Mouse (Mus musculus) hindbrain, embryonic 15.5 days (tissue): ENCODE measurements at regions not wholly inside any gene's neighbourhood (a gene's known extent, or its start where the extent isn't known, plus 50 kb on each side); places are given as distances from the start of the nearest gene placed in this dataset.

Source experiments
- ATAC-seq: fragments of 200-750 bp; cut with Nextera tagmentation; 2 replicates; pipeline ENCODE4 v1.8.0; 2017; ENCODE audit warnings: low read depth, moderate number of reproducible peaks, moderate TSS enrichment; ENCODE audit not compliant: low FRiP score
- H3K27ac ChIP-seq: fragments of 300-500 bp; sonication (generic); replicated peaks from 2 replicates; pipeline ENCODE4 v1.5.1; 2015; ENCODE audit warnings: mild to moderate bottlenecking, inconsistent platforms
- H3K27me3 ChIP-seq: fragments of 300-500 bp; sonication (generic); 2 replicates; pipeline ENCODE4 v1.6.1; 2015; ENCODE audit warnings: control low read depth, inconsistent platforms
- H3K36me3 ChIP-seq: fragments of 300-500 bp; sonication (generic); 2 replicates; pipeline ENCODE4 v1.6.1; 2015; ENCODE audit warnings: control low read depth, inconsistent platforms
- H3K4me1 ChIP-seq: fragments of 300-500 bp; sonication (generic); replicated peaks from 2 replicates; pipeline ENCODE4 v1.6.1; 2015; ENCODE audit warnings: control low read depth, inconsistent platforms
- H3K4me2 ChIP-seq: fragments of 300-500 bp; sonication (generic); 2 replicates; pipeline ENCODE4 v1.6.1; 2015; ENCODE audit warnings: moderate library complexity, mild to moderate bottlenecking, inconsistent platforms
- H3K4me3 ChIP-seq: fragments of 300-500 bp; sonication (generic); 2 replicates; pipeline ENCODE4 v1.5.1; 2015; ENCODE audit warnings: mild to moderate bottlenecking, inconsistent platforms
- H3K9ac ChIP-seq: fragments of 300-500 bp; sonication (generic); 2 replicates; pipeline ENCODE4 v1.6.1; 2015; ENCODE audit warnings: inconsistent platforms
- H3K9me3 ChIP-seq: fragments of 300-500 bp; sonication (generic); 2 replicates; pipeline ENCODE4 v1.6.1; 2016; ENCODE audit warnings: control low read depth, inconsistent platforms
- WGBS: fragments of 180-500 bp; shearing (Covaris S2); methylation state at CpG from one replicate; pipeline ENCODE4 v1.1.7; 2015; 5-methylcytosine and 5-hydroxymethylcytosine counted together

- ATAC-seq, result no peak
- Histone ChIP-seq H3K4me2 (no peak overlapping the region), H3K4me3 (no peak overlapping the region), H3K27me3 (no peaks in the 10 kb centered on the region), H3K9ac (no peak overlapping the region), H3K36me3 (no peaks in the 10 kb centered on the region), H3K9me3 (peaks cover 5% of the 10 kb centered on the region; the same call in 1 of the 2 replicates), H3K4me1 (no peaks in the 10 kb centered on the region), H3K27ac (no peak overlapping the region)
- 82% methylated on average over 3 of the region's 3 CpGs for WGBS
These were observed 449.0 kb upstream of the Sptlc3 start for GRCm38 (mm10) chr2:139044684-139045083.

GRCm38 (mm10) chr2:139055249-139055648 lies 438.5 kb upstream of the Sptlc3 start:
- Histone ChIP-seq H3K27ac (no peak overlapping the region), H3K27me3 (no peaks in the 10 kb centered on the region), H3K9me3 (no peaks in the 10 kb centered on the region), H3K9ac (no peak overlapping the region), H3K4me2 (no peak overlapping the region), H3K36me3 (no peaks in the 10 kb centered on the region), H3K4me3 (no peak overlapping the region), H3K4me1 (no peaks in the 10 kb centered on the region)
- ATAC-seq, result no peak
- WGBS, result 68% methylated on average over 2 of the region's 2 CpGs

- 83% methylated on average over 6 of the region's 6 CpGs for WGBS
- Histone ChIP-seq H3K9me3 (no peaks in the 10 kb centered on the region), H3K36me3 (no peaks in the 10 kb centered on the region), H3K4me1 (no peaks in the 10 kb centered on the region), H3K27ac (no peak overlapping the region), H3K4me2 (no peak overlapping the region), H3K4me3 (no peak overlapping the region), H3K9ac (no peak overlapping the region), H3K27me3 (no peaks in the 10 kb centered on the region)
- ATAC-seq, result no peak
These were observed 424.3 kb upstream of the Sptlc3 start for GRCm38 (mm10) chr2:139069276-139069961.

GRCm38 (mm10) chr2:139071690-139072089 lies 422.0 kb upstream of the Sptlc3 start:
- WGBS, result 84% methylated on average over 1 of the region's 1 CpGs
- no peak overlapping the region for H3K9ac ChIP-seq
- H3K4me2 ChIP-seq, result no peak overlapping the region
- H3K4me1 ChIP-seq, result no peaks in the 10 kb centered on the region
- ATAC-seq, result no peak
- no peak overlapping the region for H3K27ac ChIP-seq
- H3K27me3 ChIP-seq, result no peaks in the 10 kb centered on the region
- no peaks in the 10 kb centered on the region for H3K36me3 ChIP-seq
- no peaks in the 10 kb centered on the region for H3K9me3 ChIP-seq
- no peak overlapping the region for H3K4me3 ChIP-seq

GRCm38 (mm10) chr2:139093487-139094066 lies 400.1 kb upstream of the Sptlc3 start:
- Histone ChIP-seq H3K4me1 (no peaks in the 10 kb centered on the region), H3K4me2 (no peak overlapping the region), H3K36me3 (no peaks in the 10 kb centered on the region), H3K27ac (no peak overlapping the region), H3K9me3 (no peaks in the 10 kb centered on the region), H3K9ac (no peak overlapping the region), H3K27me3 (no peaks in the 10 kb centered on the region), H3K4me3 (no peak overlapping the region)
- 80% methylated on average over 6 of the region's 6 CpGs for WGBS
- ATAC-seq, result no peak

- Histone ChIP-seq H3K27me3 (no peaks in the 10 kb centered on the region), H3K27ac (no peak overlapping the region), H3K9me3 (no peaks in the 10 kb centered on the region), H3K36me3 (no peaks in the 10 kb centered on the region), H3K4me3 (no peak overlapping the region), H3K9ac (no peak overlapping the region), H3K4me2 (no peak overlapping the region), H3K4me1 (no peaks in the 10 kb centered on the region)
- ATAC-seq, result no peak
- 88% methylated on average over 1 of the region's 1 CpGs for WGBS
These were observed 382.0 kb upstream of the Sptlc3 start for GRCm38 (mm10) chr2:139111669-139112068.

- ATAC-seq, result no peak
- H3K36me3 ChIP-seq, result no peaks in the 10 kb centered on the region
- H3K27me3 ChIP-seq, result no peaks in the 10 kb centered on the region
- 73% methylated on average over 4 of the region's 4 CpGs for WGBS
- H3K9me3 ChIP-seq, result no peaks in the 10 kb centered on the region
- no peak overlapping the region for H3K9ac ChIP-seq
- H3K4me3 ChIP-seq, result no peak overlapping the region
- no peaks in the 10 kb centered on the region for H3K4me1 ChIP-seq
- no peak overlapping the region for H3K4me2 ChIP-seq
- H3K27ac ChIP-seq, result no peak overlapping the region
These were observed 379.2 kb upstream of the Sptlc3 start for GRCm38 (mm10) chr2:139114523-139114922.

GRCm38 (mm10) chr2:139120905-139121304 lies 372.8 kb upstream of the Sptlc3 start:
- Histone ChIP-seq H3K4me2 (no peak overlapping the region), H3K9ac (no peak overlapping the region), H3K9me3 (no peaks in the 10 kb centered on the region), H3K27me3 (no peaks in the 10 kb centered on the region), H3K27ac (no peak overlapping the region), H3K4me3 (no peak overlapping the region), H3K4me1 (no peaks in the 10 kb centered on the region), H3K36me3 (no peaks in the 10 kb centered on the region)
- 94% methylated on average over 1 of the region's 1 CpGs for WGBS
- ATAC-seq, result no peak

GRCm38 (mm10) chr2:139132121-139132520 lies 361.6 kb upstream of the Sptlc3 start:
- H3K9ac ChIP-seq, result no peak overlapping the region
- H3K9me3 ChIP-seq, result no peaks in the 10 kb centered on the region
- ATAC-seq, result no peak
- no peak overlapping the region for H3K27ac ChIP-seq
- 61% methylated on average over 1 of the region's 1 CpGs for WGBS
- H3K4me2 ChIP-seq, result no peak overlapping the region
- H3K27me3 ChIP-seq, result no peaks in the 10 kb centered on the region
- H3K4me3 ChIP-seq, result no peak overlapping the region
- no peaks in the 10 kb centered on the region for H3K4me1 ChIP-seq
- no peaks in the 10 kb centered on the region for H3K36me3 ChIP-seq

GRCm38 (mm10) chr2:139147004-139147403 lies 346.7 kb upstream of the Sptlc3 start:
- no peak overlapping the region for H3K9ac ChIP-seq
- no peak for ATAC-seq
- H3K27me3 ChIP-seq, result no peaks in the 10 kb centered on the region
- H3K9me3 ChIP-seq, result no peaks in the 10 kb centered on the region
- 96% methylated on average over 1 of the region's 1 CpGs for WGBS
- H3K4me3 ChIP-seq, result no peak overlapping the region
- no peak overlapping the region for H3K27ac ChIP-seq
- no peaks in the 10 kb centered on the region for H3K36me3 ChIP-seq
- H3K4me2 ChIP-seq, result no peak overlapping the region
- no peaks in the 10 kb centered on the region for H3K4me1 ChIP-seq

GRCm38 (mm10) chr2:139179641-139180040 lies 314.1 kb upstream of the Sptlc3 start:
- Histone ChIP-seq H3K36me3 (no peaks in the 10 kb centered on the region), H3K4me3 (no peak overlapping the region), H3K27me3 (no peaks in the 10 kb centered on the region), H3K9ac (no peak overlapping the region), H3K4me2 (no peak overlapping the region), H3K9me3 (no peaks in the 10 kb centered on the region), H3K4me1 (no peaks in the 10 kb centered on the region), H3K27ac (no peak overlapping the region)
- no peak for ATAC-seq
- 84% methylated on average over 2 of the region's 2 CpGs for WGBS

GRCm38 (mm10) chr2:139198281-139198680 lies 295.4 kb upstream of the Sptlc3 start:
- no peak for ATAC-seq
- no peak overlapping the region for H3K27ac ChIP-seq
- no peak overlapping the region for H3K4me3 ChIP-seq
- no peaks in the 10 kb centered on the region for H3K9me3 ChIP-seq
- WGBS, result 82% methylated on average over 2 of the region's 2 CpGs
- no peaks in the 10 kb centered on the region for H3K4me1 ChIP-seq
- no peak overlapping the region for H3K9ac ChIP-seq
- H3K36me3 ChIP-seq, result no peaks in the 10 kb centered on the region
- H3K4me2 ChIP-seq, result no peak overlapping the region
- no peaks in the 10 kb centered on the region for H3K27me3 ChIP-seq

GRCm38 (mm10) chr2:139207649-139208048 lies 286.1 kb upstream of the Sptlc3 start:
- no peaks in the 10 kb centered on the region for H3K27me3 ChIP-seq
- H3K4me3 ChIP-seq, result no peak overlapping the region
- WGBS, result 53% methylated on average over 1 of the region's 1 CpGs

More at GRCm38 (mm10) chr2:139207649-139208048, 286.1 kb upstream of the Sptlc3 start:
- no peak for ATAC-seq
- no peaks in the 10 kb centered on the region for H3K36me3 ChIP-seq
- no peak overlapping the region for H3K4me2 ChIP-seq
- H3K27ac ChIP-seq, result no peak overlapping the region
- no peaks in the 10 kb centered on the region for H3K4me1 ChIP-seq
- H3K9me3 ChIP-seq, result no peaks in the 10 kb centered on the region
- no peak overlapping the region for H3K9ac ChIP-seq
